Mouse (Mus musculus) fibroblast of lung, adult 2 months (primary cell): Measurements from ENCODE around the gene Taar9.
"Not testable (repeated sequence)": the region's sequence is repeated elsewhere in the genome, so short reads cannot be mapped to it uniquely, and the experiment has no call there.

Experiments used
- DNase-seq: peaks from one replicate; pipeline ENCODE4 v3.0.0-alpha.2; 2011; ENCODE audit warnings: low read depth

Taar9 gene

GRCm38 (mm10) chr10:24109434-24109833, at the start of gene Taar9:
Gene Taar9, minus strand, starts transcription at chr10:24109534.
- DNase-seq = not testable (repeated sequence)

GRCm38 (mm10) chr10:24158470-24159254, 49.3 kb upstream of the Taar9 start:
- DNase-seq = no peak

GRCm38 (mm10) chr10:24150086-24150485, 40.8 kb upstream of the Taar9 start:
- no peak for DNase-seq

GRCm38 (mm10) chr10:24149135-24149781, 39.9 kb upstream of the Taar9 start, which contains the start of gene Stx7:
Gene Stx7, plus strand, starts transcription at chr10:24149302.
- DNase-seq = peak; percentile 72

- no peak for DNase-seq
Measured at GRCm38 (mm10) chr10:24142735-24143134, 33.4 kb upstream of the Taar9 start.

- no peak for DNase-seq
Measured at GRCm38 (mm10) chr10:24138623-24139261, 29.4 kb upstream of the Taar9 start.

GRCm38 (mm10) chr10:24134071-24134645, 24.8 kb upstream of the Taar9 start:
- no peak for DNase-seq

- no peak for DNase-seq
Measured at GRCm38 (mm10) chr10:24133132-24133531, 23.8 kb upstream of the Taar9 start.

- no peak for DNase-seq
Measured at GRCm38 (mm10) chr10:24132273-24132672, 22.9 kb upstream of the Taar9 start.

- DNase-seq = peak; percentile 28
Measured at GRCm38 (mm10) chr10:24131451-24132262, 22.3 kb upstream of the Taar9 start.

GRCm38 (mm10) chr10:24111116-24111778, 1.9 kb upstream of the Taar9 start:
- DNase-seq = peak; percentile 16

GRCm38 (mm10) chr10:24108236-24108635, 1.1 kb downstream of the Taar9 start:
- no peak for DNase-seq

- no peak for DNase-seq
Measured at GRCm38 (mm10) chr10:24107747-24108146, 1.6 kb downstream of the Taar9 start.

- DNase-seq = not testable (repeated sequence)
Measured at GRCm38 (mm10) chr10:24103299-24103698, 6.0 kb downstream of the Taar9 start.

- not testable (repeated sequence) for DNase-seq
Measured at GRCm38 (mm10) chr10:24101812-24102211, 7.5 kb downstream of the Taar9 start, which contains the start of gene Taar8c. Gene Taar8c, minus strand, starts transcription at chr10:24101912.

- not testable (repeated sequence) for DNase-seq
Measured at GRCm38 (mm10) chr10:24097010-24097409, 12.3 kb downstream of the Taar9 start.

- no peak for DNase-seq
Measured at GRCm38 (mm10) chr10:24092194-24092593, 17.1 kb downstream of the Taar9 start, which contains the start of gene Taar8b. Gene Taar8b, minus strand, starts transcription at chr10:24092294.

- DNase-seq = no peak
Measured at GRCm38 (mm10) chr10:24087168-24087567, 22.2 kb downstream of the Taar9 start.

GRCm38 (mm10) chr10:24086555-24086954, 22.8 kb downstream of the Taar9 start:
- no peak for DNase-seq

GRCm38 (mm10) chr10:24085936-24086335, 23.4 kb downstream of the Taar9 start:
- no peak for DNase-seq

- DNase-seq = peak; percentile 16
Measured at GRCm38 (mm10) chr10:24080166-24080565, 29.2 kb downstream of the Taar9 start.
